Mouse (Mus musculus) small intestine, adult 2 months (tissue): ENCODE measurements at regions not wholly inside any gene's neighbourhood (a gene's known extent, or its start where the extent isn't known, plus 50 kb on each side); places are given as distances from the start of the nearest gene placed in this dataset.

ENCODE experiments used
- CTCF ChIP-seq: fragments of 200-500 bp; IDR thresholded peaks from 2 replicates; pipeline ENCODE4 v1.5.1; 2012; ENCODE audit warnings: low read depth, mild to moderate bottlenecking, control low read depth, inconsistent platforms, low read length, moderate library complexity, mixed read lengths; ENCODE audit not compliant: insufficient replicate concordance, insufficient read length; ENCODE audit errors: extremely low read depth
- POLR2A ChIP-seq: fragments of 200-500 bp; IDR thresholded peaks from 2 replicates; pipeline ENCODE4 v1.6.1; 2012; ENCODE audit warnings: low read depth, mild to moderate bottlenecking, control low read depth, inconsistent platforms, low read length, moderate library complexity

DNA sequence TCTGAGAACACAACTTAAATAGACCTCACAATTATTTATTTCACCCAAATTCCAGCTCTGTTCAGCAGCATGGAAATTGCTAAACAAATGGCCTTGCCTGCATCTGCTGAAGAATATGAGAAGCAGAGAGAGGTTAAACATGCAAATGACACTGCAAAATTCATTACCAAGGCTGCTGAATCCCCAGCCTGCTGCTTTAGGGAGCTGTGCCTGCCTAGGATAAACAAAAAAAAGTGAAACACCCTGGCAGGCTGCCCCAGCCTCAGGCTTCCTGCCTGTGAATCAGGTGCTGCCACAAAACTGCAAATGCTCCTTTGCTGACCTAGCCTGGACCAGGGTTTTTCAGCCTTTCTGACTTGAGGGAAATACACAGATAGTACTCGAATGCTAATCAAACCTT is 346.4 kb upstream of the Lrrc3b start:
- TF ChIP-seq CTCF (no peak), POLR2A (no peak)
